Mouse (Mus musculus) small intestine, adult 2 months (tissue): ENCODE data around the gene Map2k5. TPM values are rescaled to one million over a fixed set of nuclear protein-coding genes. Genes with fewer than 3 reads are reported as not detected.

Experiments used
- H3K27ac ChIP-seq: fragments of 200-500 bp; 2 replicates; pipeline ENCODE4 v1.5.1; 2012; ENCODE audit warnings: low read depth, low read length, control low read depth, inconsistent platforms; ENCODE audit not compliant: insufficient read depth
- H3K27me3 ChIP-seq: fragments of 200-500 bp; 2 replicates; pipeline ENCODE4 v1.6.1; 2012; ENCODE audit warnings: mild to moderate bottlenecking, moderate library complexity, low read length, inconsistent platforms; ENCODE audit not compliant: control insufficient read depth, insufficient read depth
- H3K36me3 ChIP-seq: fragments of 200-500 bp; 2 replicates; pipeline ENCODE4 v1.6.1; 2012; ENCODE audit warnings: mild to moderate bottlenecking, low read length, control low read depth, inconsistent platforms; ENCODE audit not compliant: control insufficient read depth, insufficient read depth
- H3K4me1 ChIP-seq: fragments of 200-500 bp; 2 replicates; pipeline ENCODE4 v1.6.1; 2012; ENCODE audit warnings: low read length, inconsistent platforms, mixed read lengths; ENCODE audit not compliant: control insufficient read depth, insufficient read depth, insufficient read length
- H3K4me3 ChIP-seq: fragments of 200-500 bp; 2 replicates; pipeline ENCODE4 v1.5.1; 2012; ENCODE audit warnings: low read depth, mild to moderate bottlenecking, control low read depth, inconsistent platforms, low read length, moderate library complexity
- CTCF ChIP-seq: fragments of 200-500 bp; IDR thresholded peaks from 2 replicates; pipeline ENCODE4 v1.5.1; 2012; ENCODE audit warnings: low read depth, mild to moderate bottlenecking, control low read depth, inconsistent platforms, low read length, moderate library complexity, mixed read lengths; ENCODE audit not compliant: insufficient replicate concordance, insufficient read length; ENCODE audit errors: extremely low read depth
- POLR2A ChIP-seq: fragments of 200-500 bp; IDR thresholded peaks from 2 replicates; pipeline ENCODE4 v1.6.1; 2012; ENCODE audit warnings: low read depth, mild to moderate bottlenecking, control low read depth, inconsistent platforms, low read length, moderate library complexity
- WGBS: fragments of 180-500 bp; shearing (Covaris S2); methylation state at CpG from one replicate; pipeline ENCODE4 v1.1.7; 2018; 5-methylcytosine and 5-hydroxymethylcytosine counted together
- polyA plus RNA-seq: library from polyadenylated mRNA; depleted of rRNA; stranded (reverse); fragments of >200 nt; gene quantifications from 2 replicates; pipeline ENCODE4 v1.2.3, GENCODE M21; 2012

Gene Map2k5
- polyA plus RNA-seq, 1 experiment: 26.7 TPM

DNA sequence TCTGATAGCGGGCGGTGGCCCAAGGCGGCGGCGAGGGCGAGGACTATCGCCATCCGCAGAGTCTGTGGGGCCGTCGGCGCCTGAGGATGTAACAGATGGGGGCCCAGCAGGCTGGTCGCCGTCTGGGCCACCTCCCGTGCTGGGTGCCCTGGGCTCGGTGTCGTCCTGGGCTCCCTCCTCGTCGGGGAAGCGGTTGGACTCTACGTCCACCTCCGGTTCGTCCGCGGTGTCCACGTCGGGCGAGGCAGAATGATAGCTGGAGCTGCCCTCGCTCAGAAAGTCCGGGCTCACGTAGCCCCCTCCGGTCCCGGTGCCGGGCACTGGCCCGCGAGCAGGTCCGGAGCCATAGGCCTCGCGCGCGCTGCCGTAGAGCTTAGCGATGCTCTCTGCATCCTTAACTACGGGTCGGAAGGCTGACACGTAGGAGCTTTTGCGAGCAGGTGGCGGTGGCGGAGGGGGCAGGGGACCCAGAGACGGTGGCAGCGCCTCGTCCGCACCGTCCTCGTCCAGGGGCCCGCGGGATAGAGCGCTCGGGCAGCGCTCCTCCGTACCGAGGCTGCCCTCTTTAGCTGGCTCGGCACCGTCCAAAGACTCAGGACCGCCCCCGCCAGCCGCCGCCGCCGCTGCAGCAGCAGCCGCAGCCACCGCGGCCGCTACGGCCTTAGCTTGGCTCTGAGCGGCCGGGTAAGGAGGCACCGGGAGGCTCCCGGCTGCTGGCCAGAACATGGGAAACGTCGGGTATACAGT lies 233.0 kb downstream of the Map2k5 start:
- 2% methylated on average over 80 of the region's 80 CpGs for WGBS
- TF ChIP-seq POLR2A: no peak
- no peak for TF ChIP-seq CTCF
- Histone ChIP-seq H3K27me3 (peaks cover 97% of the 10 kb centered on the region), H3K4me3 (peak overlapping the region; percentile 7; the same call in 1 of the 2 replicates), H3K36me3 (no peaks in the 10 kb centered on the region), H3K27ac (no peak overlapping the region), H3K4me1 (peaks cover 4% of the 10 kb centered on the region)

DNA sequence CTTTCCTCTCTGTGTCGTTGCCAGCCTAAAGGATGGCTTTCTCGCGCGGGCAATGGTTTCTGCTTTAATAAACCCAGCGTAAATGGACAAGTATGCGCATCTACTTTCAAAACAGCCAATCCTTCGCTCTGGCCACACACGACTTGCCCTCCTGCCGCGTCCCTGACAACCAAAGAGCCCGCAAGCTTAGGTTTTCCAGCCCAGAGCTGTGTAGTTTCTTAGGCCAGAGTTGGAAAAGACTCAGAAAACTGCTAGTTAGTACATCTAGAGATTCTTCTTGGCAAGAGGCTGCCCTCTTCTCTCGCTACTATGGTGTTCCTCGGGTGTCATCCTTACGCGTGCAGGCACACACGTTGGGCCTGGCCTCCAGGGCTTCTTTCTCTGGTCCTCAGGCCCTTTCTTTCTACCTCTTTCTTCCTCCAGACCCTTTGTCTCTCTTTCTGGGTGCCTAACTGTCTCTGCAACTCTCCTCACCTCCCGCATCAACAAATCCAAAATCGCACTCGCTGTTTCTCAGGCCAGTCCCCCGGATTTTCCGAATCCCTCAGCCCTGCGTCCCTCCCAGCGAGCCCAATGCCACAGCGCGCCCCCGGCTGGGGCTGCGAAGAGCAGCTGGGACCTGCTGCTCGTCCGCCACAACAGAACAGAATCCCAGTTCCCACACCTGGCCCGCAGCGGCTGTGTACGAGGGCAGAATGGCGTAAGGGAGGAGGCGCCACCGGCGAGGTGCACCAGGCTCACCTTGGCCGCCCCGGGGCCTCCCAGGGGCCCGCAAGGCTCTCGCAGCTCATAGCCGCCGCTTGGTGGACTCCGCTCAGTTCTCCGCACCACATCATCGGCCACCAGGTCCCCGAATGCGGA lies 233.8 kb downstream of the Map2k5 start:
- Histone ChIP-seq H3K4me3 (no peak overlapping the region), H3K27ac (no peak overlapping the region), H3K27me3 (peaks cover 97% of the 10 kb centered on the region), H3K36me3 (no peaks in the 10 kb centered on the region), H3K4me1 (peaks cover 5% of the 10 kb centered on the region)
- 5% methylated on average over 47 of the region's 47 CpGs for WGBS
- no peak for TF ChIP-seq CTCF
- no peak for TF ChIP-seq POLR2A

DNA sequence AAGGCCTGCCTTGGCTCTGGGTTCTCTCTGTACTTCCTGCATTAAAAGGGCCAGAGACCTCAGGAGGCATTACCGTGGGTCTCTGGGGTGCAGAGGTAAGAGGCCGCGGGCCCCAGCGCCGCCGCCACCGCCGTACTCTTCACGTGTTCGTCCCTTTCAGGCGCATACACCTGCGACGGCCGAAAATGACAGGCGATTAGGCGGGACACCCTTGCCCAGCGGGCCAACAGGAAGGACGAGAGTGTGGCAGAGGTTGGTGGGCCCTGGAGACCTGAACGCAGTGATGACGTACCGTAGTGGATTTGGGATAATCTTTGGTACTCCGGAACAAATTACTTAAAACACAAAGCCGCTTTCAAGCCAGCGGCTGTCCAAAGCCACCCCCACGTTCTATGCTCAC lies 234.5 kb downstream of the Map2k5 start:
- 1% methylated on average over 25 of the region's 25 CpGs for WGBS
- H3K27me3 ChIP-seq: peaks cover 97% of the 10 kb centered on the region
- H3K27ac ChIP-seq: no peak overlapping the region
- TF ChIP-seq POLR2A: no peak
- TF ChIP-seq CTCF: no peak
- H3K36me3 ChIP-seq: no peaks in the 10 kb centered on the region
- no peak overlapping the region for H3K4me3 ChIP-seq
- peaks cover 8% of the 10 kb centered on the region for H3K4me1 ChIP-seq

DNA sequence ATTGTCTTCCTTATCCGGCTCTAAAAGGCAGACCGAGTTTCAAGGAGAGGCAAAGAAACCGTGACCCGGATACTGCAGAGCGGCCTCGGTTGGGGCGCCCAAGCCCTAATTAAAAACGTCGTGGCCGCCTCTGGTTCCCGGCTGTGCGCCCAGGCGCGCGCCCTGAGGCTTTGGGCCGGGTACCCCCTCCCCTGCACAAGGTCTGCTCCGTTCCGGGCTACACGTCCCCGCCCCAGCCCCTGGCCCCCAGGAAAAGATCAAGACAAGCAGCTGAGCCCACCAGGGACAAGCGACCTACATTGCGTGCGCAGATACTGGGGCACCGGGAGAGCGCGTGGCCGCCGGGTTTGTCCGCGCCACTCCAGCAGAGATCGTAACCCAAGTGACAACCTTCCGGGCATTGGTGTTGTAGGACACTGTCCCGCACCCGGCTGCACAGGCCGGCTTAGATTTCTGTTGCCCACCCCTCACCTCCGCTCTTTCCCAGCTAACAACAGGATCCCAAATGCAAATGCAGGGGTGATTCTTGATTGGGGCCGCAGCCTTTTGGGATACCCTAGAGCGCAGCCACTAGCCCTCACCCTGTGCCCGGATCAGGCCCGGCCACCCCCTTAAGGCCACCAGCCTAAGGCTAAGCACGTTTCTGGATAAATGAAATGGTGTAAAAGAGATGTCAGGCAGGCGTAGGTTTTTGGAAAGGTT lies 235.2 kb downstream of the Map2k5 start:
- H3K4me3 ChIP-seq: no peak overlapping the region
- 4% methylated on average over 42 of the region's 42 CpGs for WGBS
- no peak overlapping the region for H3K27ac ChIP-seq
- TF ChIP-seq CTCF (no peak), POLR2A (no peak)
- no peaks in the 10 kb centered on the region for H3K36me3 ChIP-seq
- H3K4me1 ChIP-seq: peaks cover 8% of the 10 kb centered on the region
- H3K27me3 ChIP-seq: peaks cover 96% of the 10 kb centered on the region

DNA sequence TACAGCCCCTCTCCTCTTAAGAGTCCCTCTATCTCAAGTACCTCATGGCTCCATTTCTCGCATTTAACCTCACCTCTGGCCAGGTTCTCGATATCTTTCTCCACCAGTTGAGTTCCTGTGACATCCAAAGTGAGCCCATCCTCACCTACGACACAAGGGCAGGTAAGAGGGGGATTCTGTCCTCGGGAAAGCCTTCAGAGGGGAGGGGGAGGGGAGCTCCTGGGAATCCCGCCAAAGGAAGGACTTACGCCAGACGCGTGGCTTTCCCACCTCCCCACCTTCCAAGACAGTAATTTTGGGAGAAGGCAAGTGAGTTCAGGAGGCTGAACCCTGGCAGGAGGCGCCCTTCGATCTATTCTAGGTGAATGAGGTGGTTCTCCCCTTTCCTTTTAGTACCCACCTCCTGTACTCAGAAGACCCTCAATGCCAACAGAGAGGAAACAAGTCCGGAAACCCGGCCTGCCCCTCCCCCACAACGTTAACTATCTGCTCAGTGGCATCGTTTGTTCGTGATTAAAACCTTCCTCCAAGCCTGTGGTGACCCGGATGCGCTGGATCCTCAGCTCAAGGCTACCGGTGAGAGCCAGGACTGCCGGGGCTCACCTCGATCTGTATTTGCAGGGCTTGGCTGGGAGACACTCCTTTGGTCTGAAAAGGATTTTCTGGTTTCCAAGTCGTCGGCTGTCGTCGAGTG lies 235.9 kb downstream of the Map2k5 start:
- Histone ChIP-seq H3K27ac (no peak overlapping the region), H3K36me3 (no peaks in the 10 kb centered on the region), H3K27me3 (peaks cover 96% of the 10 kb centered on the region), H3K4me1 (peaks cover 8% of the 10 kb centered on the region), H3K4me3 (no peak overlapping the region)
- 5% methylated on average over 24 of the region's 24 CpGs for WGBS
- TF ChIP-seq CTCF (no peak), POLR2A (no peak)

DNA sequence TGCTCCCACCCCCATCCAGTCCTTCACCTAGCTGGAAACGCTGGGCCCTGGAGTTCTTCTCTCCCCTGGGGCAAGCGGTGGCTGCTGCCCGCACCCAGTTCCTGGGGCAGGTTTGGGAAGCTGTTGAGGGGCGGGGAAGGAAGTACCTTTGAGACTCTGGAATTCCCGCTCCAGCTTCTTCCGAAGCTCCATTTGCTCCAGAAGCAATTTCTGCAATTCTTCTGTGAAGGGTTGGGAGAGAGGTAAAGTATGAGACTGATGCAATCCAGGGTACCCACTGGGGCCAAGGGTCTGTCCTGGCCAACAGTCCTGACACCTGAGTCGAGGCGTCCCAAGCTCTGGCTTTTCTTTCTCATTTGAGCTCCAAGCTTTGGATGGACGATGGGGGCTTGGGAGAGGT lies 237.5 kb downstream of the Map2k5 start:
- no peak overlapping the region for H3K4me3 ChIP-seq
- TF ChIP-seq CTCF: no peak
- TF ChIP-seq POLR2A: no peak
- no peaks in the 10 kb centered on the region for H3K36me3 ChIP-seq
- WGBS: 6% methylated on average over 9 of the region's 9 CpGs
- H3K4me1 ChIP-seq: peaks cover 8% of the 10 kb centered on the region
- H3K27me3 ChIP-seq: peaks cover 88% of the 10 kb centered on the region
- no peak overlapping the region for H3K27ac ChIP-seq
